Comparison of ENCODE assay signal across 19 mouse cellular contexts in genomic region chr1:183420296-183420695, GRCm38 (mm10). TPM values are rescaled to one million over a fixed set of nuclear protein-coding genes. Genes with fewer than 3 reads are reported as not detected.
DNase-seq lines count a peak whose midpoint lies in the region; ATAC-seq and TF ChIP-seq lines count a peak whose summit lies in the region.
"Had no signal": no experiment of that assay in that cellular context is flagged by ENCODE, and none has a peak within 500 bp of the region (broad histone marks: within the 10 kb centered on the region; RNA-seq: fewer than 3 reads in every experiment).

No protein-coding gene starts in this region.

- H3K36me3 ChIP-seq in intestine, embryonic 15.5 days: no peaks in the 10 kb centered on the region
- no peaks in the 10 kb centered on the region for H3K36me3 ChIP-seq in intestine, postnatal 0 days (ENCODE audit: control insufficient read depth, insufficient read depth)
- no peaks in the 10 kb centered on the region for H3K36me3 ChIP-seq in thymus, adult 2 months (ENCODE audit: control insufficient read depth, insufficient read depth, low read length)
- H3K36me3 ChIP-seq in forebrain, embryonic 14.5 days (ENCODE audit: control insufficient read depth, insufficient read depth, low read length): no peaks in the 10 kb centered on the region
- H3K36me3 ChIP-seq: embryonic facial prominence, embryonic 12.5 days; heart, embryonic 13.5 days; hindbrain, embryonic 13.5 days had no signal

- no peak overlapping the region for H3K9ac ChIP-seq in intestine, embryonic 15.5 days
- H3K9ac ChIP-seq in intestine, postnatal 0 days (ENCODE audit: low read depth, low read length): no peak overlapping the region
- H3K9ac ChIP-seq in forebrain, embryonic 14.5 days (ENCODE audit: low read length): no peak overlapping the region
- H3K9ac ChIP-seq: embryonic facial prominence, embryonic 12.5 days; forebrain, postnatal 0 days; heart, embryonic 13.5 days; hindbrain, embryonic 13.5 days had no signal

- TF ChIP-seq CTCF in intestine, postnatal 0 days (IDR thresholded peaks at IDR 0.05; ENCODE audit: low read depth): no peak
- TF ChIP-seq CTCF in thymus, adult 2 months (IDR thresholded peaks at IDR 0.05; ENCODE audit: borderline replicate concordance, control insufficient read depth, extremely low read depth, insufficient read depth, low read length, poor library complexity): no peak

- ATAC-seq in intestine, embryonic 15.5 days: 0 out of 2 replicates have a peak, but pooled peaks have one; percentile 6
- no peak for ATAC-seq in intestine, postnatal 0 days
- no peak for ATAC-seq in megakaryocyte progenitor cell, adult 5-6 weeks (replicated peaks; ENCODE audit: poor library complexity)
- no peak for ATAC-seq in forebrain, embryonic 14.5 days
- ATAC-seq: forebrain, postnatal 0 days; hindbrain, postnatal 0 days had no signal

- no peak overlapping the region for H3K4me3 ChIP-seq in intestine, embryonic 15.5 days (replicated peaks)
- no peak overlapping the region for H3K4me3 ChIP-seq in intestine, postnatal 0 days (ENCODE audit: low read depth, low read length)
- H3K4me3 ChIP-seq in thymus, adult 2 months (ENCODE audit: control insufficient read depth, insufficient read depth, low read length): peak overlapping the region; percentile 43
- no peak overlapping the region for H3K4me3 ChIP-seq in forebrain, embryonic 14.5 days (ENCODE audit: low read depth, low read length)
- H3K4me3 ChIP-seq: embryonic facial prominence, embryonic 12.5 days; heart, adult 2 months; heart, embryonic 13.5 days; hindbrain, embryonic 13.5 days had no signal

- H3K27ac ChIP-seq in intestine, embryonic 15.5 days: no peak overlapping the region
- no peak overlapping the region for H3K27ac ChIP-seq in intestine, postnatal 0 days (ENCODE audit: low read depth, low read length)
- peak overlapping the region; percentile 98 for H3K27ac ChIP-seq in thymus, adult 2 months (ENCODE audit: control insufficient read depth, insufficient read depth, low read length)
- H3K27ac ChIP-seq in forebrain, embryonic 14.5 days (ENCODE audit: low read depth, low read length): no peak overlapping the region
- H3K27ac ChIP-seq: embryonic facial prominence, embryonic 12.5 days; heart, adult 2 months; heart, embryonic 13.5 days; hindbrain, embryonic 13.5 days; hindbrain, postnatal 0 days had no signal

- no peaks in the 10 kb centered on the region for H3K4me1 ChIP-seq in intestine, embryonic 15.5 days (replicated peaks)
- H3K4me1 ChIP-seq in intestine, postnatal 0 days (replicated peaks; ENCODE audit: control insufficient read depth, insufficient read depth, low read length): no peaks in the 10 kb centered on the region
- H3K4me1 ChIP-seq in thymus, adult 2 months (replicated peaks; ENCODE audit: control insufficient read depth, insufficient read depth, low read length): peaks cover 43% of the 10 kb centered on the region
- no peaks in the 10 kb centered on the region for H3K4me1 ChIP-seq in forebrain, embryonic 14.5 days (ENCODE audit: control insufficient read depth, insufficient read depth, low read length)
- H3K4me1 ChIP-seq: embryonic facial prominence, embryonic 12.5 days; heart, embryonic 13.5 days; hindbrain, embryonic 13.5 days had no signal

- TF ChIP-seq POLR2A in thymus, adult 2 months (IDR thresholded peaks at IDR 0.05; ENCODE audit: control insufficient read depth, extremely low read depth, insufficient read depth, low read length, poor library complexity): no peak

- DNase-seq in thymus, adult 2 months: peak; percentile 34
- DNase-seq in thymus, postnatal 25 days: peak; percentile 69
- no peak for DNase-seq in forebrain, embryonic 14.5 days (ENCODE audit: low spot score)
- DNase-seq: adrenal gland, postnatal 14 days; cerebellum, adult 11-12 months; cerebellum, adult 9-10 months; forebrain, postnatal 0 days; gastrocnemius, postnatal 14 days; heart, adult 2 months; heart, postnatal 14 days had no signal

- no peaks in the 10 kb centered on the region for H3K9me3 ChIP-seq in intestine, embryonic 15.5 days
- H3K9me3 ChIP-seq in intestine, postnatal 0 days (ENCODE audit: control insufficient read depth): no peaks in the 10 kb centered on the region
- H3K9me3 ChIP-seq in forebrain, embryonic 14.5 days (replicated peaks; ENCODE audit: control insufficient read depth, low read length): no peaks in the 10 kb centered on the region; the same call in 1 of the 2 replicates
- H3K9me3 ChIP-seq: embryonic facial prominence, embryonic 12.5 days; hindbrain, embryonic 13.5 days had no signal

- no peaks in the 10 kb centered on the region for H3K27me3 ChIP-seq in intestine, embryonic 15.5 days (replicated peaks)
- no peaks in the 10 kb centered on the region for H3K27me3 ChIP-seq in intestine, postnatal 0 days (replicated peaks; ENCODE audit: control insufficient read depth, insufficient read depth, low read length)
- H3K27me3 ChIP-seq in thymus, adult 2 months (ENCODE audit: control insufficient read depth, insufficient read depth, low read length): no peaks in the 10 kb centered on the region
- H3K27me3 ChIP-seq in forebrain, embryonic 14.5 days (replicated peaks; ENCODE audit: control insufficient read depth, insufficient read depth, low read length): no peaks in the 10 kb centered on the region
- H3K27me3 ChIP-seq: embryonic facial prominence, embryonic 12.5 days; heart, embryonic 13.5 days; hindbrain, embryonic 13.5 days had no signal

- 83% methylated on average over 10 of the region's 10 CpGs for WGBS in intestine, embryonic 15.5 days
- 81% methylated on average over 10 of the region's 10 CpGs for WGBS in intestine, postnatal 0 days
- WGBS in thymus, adult 2 months: 41% methylated on average over 10 of the region's 10 CpGs
- WGBS in forebrain, embryonic 14.5 days: 89% methylated on average over 10 of the region's 10 CpGs

- no peak overlapping the region for H3K4me2 ChIP-seq in intestine, embryonic 15.5 days (replicated peaks)
- H3K4me2 ChIP-seq in intestine, postnatal 0 days (replicated peaks; ENCODE audit: low read depth): no peak overlapping the region
- H3K4me2 ChIP-seq in forebrain, embryonic 14.5 days (ENCODE audit: low read length): no peak overlapping the region
- H3K4me2 ChIP-seq: embryonic facial prominence, embryonic 12.5 days; heart, embryonic 13.5 days; hindbrain, embryonic 13.5 days had no signal

RNA-seq across cellular contexts. Expression of gene Hhipl2, which starts 2.3 kb away (rescaled TPM):
- polyA plus RNA-seq in intestine, embryonic 15.5 days (2015; fragmentation: Nextera tagmentation; extraction: Ambion mirVana): not detected in 2 replicates
- not detected in 2 replicates for polyA plus RNA-seq in intestine, postnatal 0 days (2015; fragmentation: Nextera tagmentation; extraction: Ambion mirVana)
- polyA plus RNA-seq in thymus, adult 2 months (2012; rRNA removed): 1.6 TPM in 2 replicates
- total RNA-seq in megakaryocyte progenitor cell, adult 5-6 weeks (2015): not detected in 2 replicates
- not detected in 2 replicates for total RNA-seq in megakaryocyte progenitor cell, adult 5-6 weeks (2017)
- 0.09 TPM in 2 replicates for polyA plus RNA-seq in forebrain, embryonic 14.5 days (2014; fragmentation: Nextera tagmentation; extraction: Ambion mirVana)
- total RNA-seq: adrenal gland, postnatal 14 days; gastrocnemius, adult 18-20 months; heart, adult 2 months; hematopoietic stem cell, adult 5-6 weeks; hindbrain, postnatal 0 days had no signal
- polyA plus RNA-seq: heart, embryonic 13.5 days had no signal

RNA-seq across cellular contexts. Expression of gene Taf1a, which starts 31.5 kb away (rescaled TPM):
- 17.9 TPM in 2 replicates for polyA plus RNA-seq in intestine, embryonic 15.5 days (2015; fragmentation: Nextera tagmentation; extraction: Ambion mirVana)
- polyA plus RNA-seq in intestine, postnatal 0 days (2015; fragmentation: Nextera tagmentation; extraction: Ambion mirVana): 5.3 and 6.2 TPM in 2 replicates
- polyA plus RNA-seq in thymus, adult 2 months (2012; rRNA removed): 12.8 and 14.4 TPM in 2 replicates
- 16.1 and 18.4 TPM in 2 replicates for total RNA-seq in megakaryocyte progenitor cell, adult 5-6 weeks (2015)
- 19.5 and 22.4 TPM in 2 replicates for total RNA-seq in megakaryocyte progenitor cell, adult 5-6 weeks (2017)
- 12.5 and 13.2 TPM in 2 replicates for polyA plus RNA-seq in forebrain, embryonic 14.5 days (2014; fragmentation: Nextera tagmentation; extraction: Ambion mirVana)

RNA-seq across cellular contexts. Expression of gene Mia3, which starts 50.9 kb away (rescaled TPM):
- 79.7 and 81.0 TPM in 2 replicates for polyA plus RNA-seq in intestine, embryonic 15.5 days (2015; fragmentation: Nextera tagmentation; extraction: Ambion mirVana)
- polyA plus RNA-seq in intestine, postnatal 0 days (2015; fragmentation: Nextera tagmentation; extraction: Ambion mirVana): 53.9 and 57.3 TPM in 2 replicates
- 101 and 105 TPM in 2 replicates for polyA plus RNA-seq in thymus, adult 2 months (2012; rRNA removed)
- total RNA-seq in megakaryocyte progenitor cell, adult 5-6 weeks (2015): 79.0 and 81.3 TPM in 2 replicates
- total RNA-seq in megakaryocyte progenitor cell, adult 5-6 weeks (2017): 119 and 129 TPM in 2 replicates
- 62.9 and 89.3 TPM in 2 replicates for polyA plus RNA-seq in forebrain, embryonic 14.5 days (2014; fragmentation: Nextera tagmentation; extraction: Ambion mirVana)
